Mouse (Mus musculus) monocyte, adult 5-6 weeks (primary cell): ENCODE data around the gene Triml2. TPM values are rescaled to one million over a fixed set of nuclear protein-coding genes. Genes with fewer than 3 reads are reported as not detected.

ENCODE experiments used
- ATAC-seq: fragments of 153-309, 156-312 bp; replicated peaks from 2 replicates; pipeline ENCODE4 v1.8.0; 2017; ENCODE audit warnings: mild to moderate bottlenecking; ENCODE audit not compliant: low TSS enrichment, insufficient number of reproducible peaks, severe bottlenecking, poor library complexity, low FRiP score
- total RNA-seq: library from RNA; stranded (forward); fragments of 200-1000, 200-491, 200-594 nt; gene quantifications from 3 replicates; pipeline ENCODE4 v1.2.3, GENCODE M21; 2017

Triml2 gene
- not detected in 3 replicates for total RNA-seq

- ATAC-seq: no peak
Observed at GRCm38 (mm10) chr8:43180054-43180690, at the start of gene Triml2. TSS of gene Triml2 (plus strand) at chr8:43180541.

GRCm38 (mm10) chr8:43141386-43141785 lies 39.0 kb upstream of the Triml2 start, which contains the start of gene Triml1:
TSS of gene Triml1 (minus strand) at chr8:43141486.
- no peak for ATAC-seq

- ATAC-seq: no peak
Observed at GRCm38 (mm10) chr8:43149307-43149706, 31.0 kb upstream of the Triml2 start.

- no peak for ATAC-seq
Observed at GRCm38 (mm10) chr8:43163255-43163654, 17.1 kb upstream of the Triml2 start.

GRCm38 (mm10) chr8:43164453-43164852 lies 15.9 kb upstream of the Triml2 start:
- ATAC-seq: no peak

- no peak for ATAC-seq
Observed at GRCm38 (mm10) chr8:43168083-43168482, 12.3 kb upstream of the Triml2 start.

GRCm38 (mm10) chr8:43169249-43169755 lies 11.0 kb upstream of the Triml2 start:
- no peak for ATAC-seq

- ATAC-seq: no peak
Observed at GRCm38 (mm10) chr8:43176766-43177486, 3.4 kb upstream of the Triml2 start.

- ATAC-seq: no peak
Observed at GRCm38 (mm10) chr8:43178263-43178662, 2.1 kb upstream of the Triml2 start.

- no peak for ATAC-seq
Observed at GRCm38 (mm10) chr8:43179189-43179588, 1.2 kb upstream of the Triml2 start.

- no peak for ATAC-seq
Observed at GRCm38 (mm10) chr8:43182281-43182680, 1.9 kb downstream of the Triml2 start.

GRCm38 (mm10) chr8:43215554-43215953 lies 35.2 kb downstream of the Triml2 start:
- no peak for ATAC-seq

GRCm38 (mm10) chr8:43243326-43243725 lies 63.0 kb downstream of the Triml2 start:
- no peak for ATAC-seq

Other genes with a start within 250 kb of the Triml2 start
- gene Triml1, start 39.1 kb upstream of the Triml2 start, total RNA-seq: not detected in 3 replicates
- gene Zfp42, start 126.4 kb downstream of the Triml2 start, total RNA-seq: not detected in 3 replicates